Mouse (Mus musculus) heart, postnatal 0 days (tissue): ENCODE results near the gene Hspa8.

Experiments
- CTCF ChIP-seq: IDR thresholded peaks from 2 replicates; pipeline ENCODE4 v1.5.1; 2016; ENCODE audit warnings: antibody characterized with exemption, control low read depth, low read depth
- EP300 ChIP-seq: IDR thresholded peaks from 2 replicates; pipeline ENCODE4 v1.6.1; 2016; ENCODE audit warnings: antibody characterized with exemption, low read depth

DNA sequence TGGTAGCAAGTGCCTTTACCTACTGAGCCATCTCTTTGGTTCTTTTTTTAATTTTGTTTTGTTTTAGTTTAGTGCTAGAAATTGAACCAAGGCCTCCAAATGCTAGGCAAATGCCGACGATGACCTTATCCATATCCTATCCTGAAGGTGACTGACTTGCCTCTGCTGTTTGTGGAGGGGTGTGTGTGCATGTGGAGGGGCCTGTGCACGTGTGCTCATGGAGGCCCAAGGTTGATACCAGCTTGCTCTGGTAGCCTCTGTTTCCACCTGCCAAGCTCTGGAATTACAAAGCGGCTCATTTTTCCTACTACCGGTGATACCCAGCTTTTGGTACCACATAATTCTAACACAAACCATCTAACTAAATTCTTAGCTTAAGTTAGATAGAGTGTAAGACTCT lies 7.2 kb upstream of the Hspa8 start:
- TF ChIP-seq CTCF: no peak
- TF ChIP-seq EP300: no peak
